Mouse (Mus musculus): Measurements from ENCODE around the gene Ccl17. TPM values are rescaled to one million over a fixed set of nuclear protein-coding genes. Genes with fewer than 3 reads are reported as not detected.
"Not testable (repeated sequence)": the region's sequence is repeated elsewhere in the genome, so short reads cannot be mapped to it uniquely, and the experiment has no call there.

The Ccl17 gene
- polyA plus RNA-seq, 1 experiment from 2014 or later: 0.57 TPM

DNA sequence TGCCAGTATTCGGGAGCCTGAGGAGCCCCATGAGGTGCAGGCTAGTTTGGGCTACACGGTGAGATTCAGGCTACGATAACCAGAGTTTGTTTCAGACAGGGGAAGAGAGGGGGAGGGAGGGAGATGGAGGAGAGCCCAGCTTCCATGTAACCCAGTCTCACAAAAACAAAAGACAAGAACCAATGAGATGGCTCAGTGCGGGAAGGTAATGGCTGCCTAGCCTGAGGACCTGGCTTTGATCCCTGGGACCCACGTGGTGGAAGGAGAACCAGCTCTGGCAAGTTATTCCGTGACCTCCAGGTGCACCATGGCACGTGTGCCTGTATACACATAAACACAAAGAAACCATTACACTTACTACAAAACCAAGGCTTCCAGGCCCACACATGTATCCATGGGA, 10.3 kb downstream of the Ccl17 start:
- ATAC-seq (ENCODE audit: low FRiP score, low TSS enrichment): no peak
- no peaks in the 10 kb centered on the region for H3K9me3 ChIP-seq (ENCODE audit: low read length)

DNA sequence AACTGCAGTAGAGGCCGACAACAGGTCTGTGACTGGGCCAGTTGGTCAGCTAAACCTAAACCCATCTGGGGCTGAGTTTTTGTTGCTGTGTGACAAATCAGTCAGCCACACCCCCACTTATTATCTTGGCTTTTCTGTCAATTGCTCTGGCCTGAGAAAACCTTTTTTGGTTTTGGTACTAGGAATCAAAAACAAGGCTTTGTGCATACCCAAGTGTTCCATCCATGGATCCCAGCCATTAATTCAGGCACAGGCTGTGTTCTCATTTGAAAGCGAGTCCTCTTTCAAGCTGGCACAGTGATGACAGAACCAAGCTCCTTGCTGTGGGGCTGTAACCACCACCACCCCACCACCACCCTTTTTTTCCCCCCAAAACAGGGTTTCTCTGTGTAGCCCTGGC, 11.1 kb downstream of the Ccl17 start:
- Histone ChIP-seq H3K4me1 (ENCODE audit: insufficient read depth, low read length) (peaks cover 5% of the 10 kb centered on the region; the same call in 1 of the 2 replicates), H3K4me2 (replicated peaks; ENCODE audit: low read depth, low read length) (no peak overlapping the region), H3K4me3 (ENCODE audit: low read length) (no peak overlapping the region), H3K9ac (replicated peaks; ENCODE audit: low read length) (no peak overlapping the region), H3K36me3 (ENCODE audit: insufficient read depth, low read length) (peaks cover 12% of the 10 kb centered on the region; the same call in 1 of the 2 replicates), H3K9me3 (ENCODE audit: low read length) (no peaks in the 10 kb centered on the region), H3K27ac (ENCODE audit: low read length) (no peak overlapping the region), H3K27me3 (ENCODE audit: insufficient read depth, low read length) (no peaks in the 10 kb centered on the region)
- ATAC-seq (ENCODE audit: low FRiP score, low TSS enrichment): no peak
- WGBS: 92% methylated on average over 2 of the region's 2 CpGs

More for the DNA sequence above, 10.3 kb downstream of the Ccl17 start:
- Histone ChIP-seq H3K4me1 (ENCODE audit: insufficient read depth, low read length) (peaks cover 5% of the 10 kb centered on the region; the same call in 1 of the 2 replicates), H3K4me2 (replicated peaks; ENCODE audit: low read depth, low read length) (no peak overlapping the region), H3K4me3 (ENCODE audit: low read length) (no peak overlapping the region), H3K36me3 (ENCODE audit: insufficient read depth, low read length) (peaks cover 6% of the 10 kb centered on the region; the same call in 1 of the 2 replicates), H3K27me3 (ENCODE audit: insufficient read depth, low read length) (no peaks in the 10 kb centered on the region), H3K27ac (ENCODE audit: low read length) (no peak overlapping the region), H3K9ac (replicated peaks; ENCODE audit: low read length) (no peak overlapping the region)
- 84% methylated on average over 7 of the region's 7 CpGs for WGBS

DNA sequence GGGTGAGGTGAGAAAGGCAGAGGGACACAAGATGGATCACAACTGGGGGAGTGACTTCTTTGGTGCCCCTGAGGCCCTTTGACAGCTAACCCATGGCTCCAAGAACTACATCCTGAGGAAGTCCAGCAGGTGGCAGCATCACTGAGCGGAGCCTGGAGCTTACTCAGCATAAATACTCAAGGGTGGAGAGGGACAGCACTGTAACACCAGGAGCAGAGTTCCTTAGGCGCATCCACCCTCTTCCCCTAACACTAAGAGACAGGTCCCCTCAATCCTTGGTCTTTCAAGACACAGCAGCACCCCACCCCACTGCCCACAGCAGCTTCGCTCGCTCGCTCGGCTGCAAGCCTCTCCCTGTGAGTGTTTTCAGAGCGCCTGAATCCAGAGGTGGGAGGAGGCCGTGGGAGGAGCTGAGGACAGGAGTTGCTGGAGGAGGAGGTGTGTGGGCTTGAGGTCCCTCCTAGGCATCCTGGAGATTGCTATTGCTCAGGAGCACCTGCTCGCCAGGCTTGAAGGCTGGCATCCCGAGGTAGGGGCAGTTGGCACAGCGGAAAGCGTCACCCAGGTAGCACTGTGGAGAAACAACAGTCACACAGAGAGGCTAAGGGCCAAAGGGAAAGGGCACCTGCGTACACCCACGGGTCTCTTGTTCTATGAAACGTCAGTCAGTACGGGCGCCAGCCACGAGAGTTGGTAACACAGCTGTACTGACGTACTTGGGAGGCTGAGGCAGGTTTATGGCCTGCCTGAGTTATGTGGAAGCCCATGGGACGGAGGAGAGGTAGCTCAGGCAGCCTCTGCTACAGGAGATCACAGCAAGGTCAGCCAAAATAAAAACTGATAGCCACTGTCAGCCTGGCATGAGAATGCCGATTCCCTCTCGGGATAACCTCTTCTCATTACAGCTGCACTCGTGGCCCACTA, 12.6 kb downstream of the Ccl17 start:
- Histone ChIP-seq H3K9me3 (ENCODE audit: low read length) (no peaks in the 10 kb centered on the region), H3K36me3 (ENCODE audit: insufficient read depth, low read length) (peaks cover 21% of the 10 kb centered on the region; the same call in 1 of the 2 replicates), H3K4me2 (replicated peaks; ENCODE audit: low read depth, low read length) (peak overlapping the region; percentile 30; the same call in 1 of the 2 replicates), H3K4me3 (ENCODE audit: low read length) (no peak overlapping the region), H3K27ac (ENCODE audit: low read length) (no peak overlapping the region), H3K4me1 (ENCODE audit: insufficient read depth, low read length) (peaks cover 5% of the 10 kb centered on the region; the same call in 1 of the 2 replicates), H3K9ac (replicated peaks; ENCODE audit: low read length) (0 out of 2 replicates have a peak overlapping the region, but pooled peaks have one; percentile 35), H3K27me3 (ENCODE audit: insufficient read depth, low read length) (no peaks in the 10 kb centered on the region)
- peak; percentile 86 for ATAC-seq (ENCODE audit: low FRiP score, low TSS enrichment)
- WGBS: 37% methylated on average over 23 of the region's 23 CpGs

DNA sequence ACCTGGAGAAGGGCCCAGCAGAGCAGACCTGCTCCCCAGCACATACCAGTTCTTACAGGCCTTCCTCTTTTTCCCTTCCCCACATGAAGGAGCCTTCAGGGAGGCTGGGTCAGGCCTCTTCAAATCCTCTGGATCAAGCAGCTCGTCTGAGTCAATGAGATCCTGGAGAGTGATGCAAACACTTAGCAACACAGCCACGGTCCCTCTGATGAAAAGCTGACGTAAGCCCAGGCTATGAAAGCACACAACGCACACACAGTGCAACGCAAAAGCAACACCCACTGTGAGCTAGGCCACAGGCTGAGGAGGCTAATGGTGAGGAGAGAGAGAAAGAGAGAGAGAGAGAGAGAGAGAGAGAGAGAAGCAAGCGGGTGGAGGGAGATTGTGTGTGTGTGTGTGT, 14.9 kb downstream of the Ccl17 start:
- H3K36me3 ChIP-seq (ENCODE audit: insufficient read depth, low read length): peaks cover 33% of the 10 kb centered on the region
- H3K27ac ChIP-seq (ENCODE audit: low read length): no peak overlapping the region
- no peak for ATAC-seq (ENCODE audit: low FRiP score, low TSS enrichment)
- H3K9me3 ChIP-seq (ENCODE audit: low read length): 0 out of 2 replicates have a peak, but pooled peaks cover 2% of the 10 kb centered on the region
- H3K4me3 ChIP-seq (ENCODE audit: low read length): no peak overlapping the region
- H3K9ac ChIP-seq (replicated peaks; ENCODE audit: low read length): no peak overlapping the region
- 91% methylated on average over 6 of the region's 6 CpGs for WGBS
- H3K4me1 ChIP-seq (ENCODE audit: insufficient read depth, low read length): peaks cover 5% of the 10 kb centered on the region; the same call in 1 of the 2 replicates
- no peak overlapping the region for H3K4me2 ChIP-seq (replicated peaks; ENCODE audit: low read depth, low read length)
- H3K27me3 ChIP-seq (ENCODE audit: insufficient read depth, low read length): no peaks in the 10 kb centered on the region

DNA sequence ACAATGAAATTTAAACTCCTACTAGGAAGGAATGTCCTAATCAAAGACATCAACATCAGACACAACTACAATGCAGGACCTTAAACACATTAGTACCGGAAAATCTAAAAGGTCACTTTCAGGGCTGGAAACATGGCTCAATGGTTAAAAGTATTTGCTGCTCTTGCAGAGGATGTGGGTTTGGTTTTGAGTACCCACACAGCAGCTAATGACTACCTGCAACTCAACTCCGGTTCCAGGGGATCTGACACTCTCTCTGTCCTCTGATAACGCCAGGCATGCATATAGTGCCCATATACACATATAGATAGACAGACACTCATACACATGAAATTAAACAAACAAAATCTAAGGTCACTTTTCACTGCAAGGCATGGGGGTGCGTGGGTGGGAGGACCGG, 16.0 kb downstream of the Ccl17 start:
- Histone ChIP-seq H3K36me3 (ENCODE audit: insufficient read depth, low read length) (peaks cover 40% of the 10 kb centered on the region), H3K4me3 (ENCODE audit: low read length) (no peak overlapping the region), H3K9me3 (ENCODE audit: low read length) (0 out of 2 replicates have a peak, but pooled peaks cover 2% of the 10 kb centered on the region), H3K4me2 (replicated peaks; ENCODE audit: low read depth, low read length) (no peak overlapping the region), H3K9ac (replicated peaks; ENCODE audit: low read length) (no peak overlapping the region), H3K27me3 (ENCODE audit: insufficient read depth, low read length) (no peaks in the 10 kb centered on the region), H3K27ac (ENCODE audit: low read length) (no peak overlapping the region), H3K4me1 (ENCODE audit: insufficient read depth, low read length) (peaks cover 5% of the 10 kb centered on the region; the same call in 1 of the 2 replicates)
- ATAC-seq (ENCODE audit: low FRiP score, low TSS enrichment): no peak
- WGBS: 94% methylated on average over 5 of the region's 5 CpGs

DNA sequence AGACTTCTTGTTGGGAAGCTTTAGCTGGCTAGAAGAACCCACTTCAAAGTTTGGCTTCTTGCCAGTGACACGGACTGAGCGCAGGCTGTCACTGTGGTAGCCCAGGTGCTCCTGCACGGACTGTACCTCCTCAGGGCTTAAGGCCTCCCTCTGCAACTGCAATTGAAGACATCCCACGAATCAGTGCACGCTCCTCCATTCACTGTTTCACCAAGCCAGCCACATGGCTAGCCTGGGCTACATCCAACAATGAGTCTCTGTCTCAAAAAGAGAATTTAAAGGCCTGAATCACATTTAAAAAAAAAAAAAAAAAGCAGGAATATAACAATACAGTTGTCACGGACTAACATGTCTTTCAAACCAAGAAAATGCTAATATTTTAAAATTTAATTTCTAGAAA, 18.0 kb downstream of the Ccl17 start:
- Histone ChIP-seq H3K36me3 (ENCODE audit: insufficient read depth, low read length) (peaks cover 48% of the 10 kb centered on the region), H3K4me2 (replicated peaks; ENCODE audit: low read depth, low read length) (no peak overlapping the region), H3K9me3 (ENCODE audit: low read length) (0 out of 2 replicates have a peak, but pooled peaks cover 2% of the 10 kb centered on the region), H3K4me1 (ENCODE audit: insufficient read depth, low read length) (0 out of 2 replicates have a peak, but pooled peaks cover under 1% of the 10 kb centered on the region), H3K4me3 (ENCODE audit: low read length) (no peak overlapping the region), H3K27ac (ENCODE audit: low read length) (no peak overlapping the region), H3K9ac (replicated peaks; ENCODE audit: low read length) (no peak overlapping the region), H3K27me3 (ENCODE audit: insufficient read depth, low read length) (no peaks in the 10 kb centered on the region)
- WGBS: 86% methylated on average over 6 of the region's 6 CpGs
- no peak for ATAC-seq (ENCODE audit: low FRiP score, low TSS enrichment)

DNA sequence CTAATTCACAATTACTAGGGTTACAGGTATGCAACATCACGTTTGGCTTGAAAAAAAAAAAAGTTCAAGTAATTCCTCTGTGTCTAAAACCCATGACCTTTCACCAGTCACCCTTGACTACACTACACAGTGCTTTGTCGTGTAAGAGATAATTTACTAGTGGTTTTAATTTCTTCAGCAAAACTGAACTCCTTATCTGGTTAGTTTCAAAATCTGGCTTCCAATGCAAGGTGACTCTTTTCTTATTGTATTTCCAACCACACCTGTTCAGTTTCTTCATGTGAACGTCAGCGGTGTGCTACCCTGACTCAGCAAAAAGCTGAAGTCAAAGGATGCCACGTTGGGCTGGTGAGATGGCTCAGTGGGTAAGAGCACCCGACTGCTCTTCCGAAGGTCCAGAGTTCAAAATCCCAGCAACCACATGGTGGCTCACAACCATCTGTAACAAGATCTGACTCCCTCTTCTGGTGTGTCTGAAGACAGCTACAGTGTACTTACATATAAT, 23.7 kb downstream of the Ccl17 start:
- peaks cover 22% of the 10 kb centered on the region for H3K36me3 ChIP-seq (ENCODE audit: insufficient read depth, low read length)
- not testable (repeated sequence) for H3K9ac ChIP-seq (replicated peaks; ENCODE audit: low read length); H3K4me3 ChIP-seq (ENCODE audit: low read length); H3K9me3 ChIP-seq (ENCODE audit: low read length); ATAC-seq (ENCODE audit: low FRiP score, low TSS enrichment); H3K4me2 ChIP-seq (replicated peaks; ENCODE audit: low read depth, low read length); H3K27me3 ChIP-seq (ENCODE audit: insufficient read depth, low read length); H3K27ac ChIP-seq (ENCODE audit: low read length)
- 49% methylated on average over 7 of the region's 7 CpGs for WGBS
- peaks cover 20% of the 10 kb centered on the region for H3K4me1 ChIP-seq (ENCODE audit: insufficient read depth, low read length)

DNA sequence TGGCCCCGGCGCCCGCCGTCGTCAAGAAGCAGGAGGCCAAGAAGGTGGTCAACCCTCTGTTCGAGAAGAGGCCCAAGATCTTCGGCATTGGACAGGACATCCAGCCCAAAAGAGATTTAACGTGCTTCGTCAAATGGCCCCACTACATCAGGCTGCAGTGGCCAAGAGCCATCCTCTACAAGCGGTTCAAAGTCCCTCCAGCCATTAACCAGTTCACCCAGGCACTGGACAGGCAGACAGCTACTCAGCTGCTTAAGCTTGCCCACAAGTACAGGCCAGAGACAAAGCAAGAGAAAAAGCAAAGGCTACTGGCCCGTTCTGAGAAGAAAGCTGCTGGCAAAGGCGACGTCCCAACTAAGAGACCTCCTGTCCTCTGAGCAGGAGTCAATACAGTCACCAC, 25.5 kb downstream of the Ccl17 start:
- not testable (repeated sequence) for ATAC-seq (ENCODE audit: low FRiP score, low TSS enrichment); H3K36me3 ChIP-seq (ENCODE audit: insufficient read depth, low read length); H3K27me3 ChIP-seq (ENCODE audit: insufficient read depth, low read length); H3K4me2 ChIP-seq (replicated peaks; ENCODE audit: low read depth, low read length); H3K4me3 ChIP-seq (ENCODE audit: low read length); H3K9me3 ChIP-seq (ENCODE audit: low read length); H3K27ac ChIP-seq (ENCODE audit: low read length); H3K9ac ChIP-seq (replicated peaks; ENCODE audit: low read length)
- H3K4me1 ChIP-seq (ENCODE audit: insufficient read depth, low read length): peaks cover 23% of the 10 kb centered on the region
- 92% methylated on average over 13 of the region's 13 CpGs for WGBS

DNA sequence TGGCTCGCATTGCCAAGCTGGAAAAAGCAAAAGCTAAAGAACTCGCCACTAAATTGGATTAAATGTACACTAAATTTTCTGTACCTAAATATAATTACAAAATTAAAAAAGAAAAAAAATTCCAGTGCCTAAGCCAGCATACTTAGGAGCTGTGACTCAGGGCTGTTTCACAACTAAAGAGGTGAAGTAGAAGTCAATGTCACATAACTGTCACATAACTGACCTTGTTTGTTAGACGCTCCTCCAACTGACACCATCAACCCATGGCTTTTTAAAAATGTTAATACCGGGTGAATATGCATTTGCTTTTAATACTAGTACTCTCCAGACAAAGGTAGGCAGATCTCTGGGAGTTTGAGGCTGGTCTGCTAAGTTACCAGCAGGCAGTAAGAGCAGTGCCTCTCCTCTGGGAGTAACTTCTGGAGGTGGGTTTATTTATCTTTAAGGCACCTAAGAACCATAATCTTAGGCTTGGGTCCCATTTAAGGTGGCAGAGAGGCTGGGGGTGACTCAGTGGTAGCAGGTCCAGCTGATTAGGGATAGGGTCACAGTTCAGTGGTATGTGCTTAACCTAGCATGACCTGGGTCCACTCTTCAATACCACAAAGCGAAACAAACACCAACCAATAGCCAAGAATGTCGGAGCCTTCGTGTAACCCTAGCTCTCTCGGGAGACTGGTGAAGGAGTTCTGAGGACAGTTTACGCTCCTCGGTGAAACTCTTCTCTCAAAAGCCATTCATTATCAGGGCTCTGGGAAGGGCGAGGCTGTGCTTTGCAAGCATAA, 26.4 kb downstream of the Ccl17 start:
- WGBS: 48% methylated on average over 11 of the region's 11 CpGs
- ATAC-seq (ENCODE audit: low FRiP score, low TSS enrichment): no peak

More for the DNA sequence above, 26.4 kb downstream of the Ccl17 start:
- H3K27me3 ChIP-seq (ENCODE audit: insufficient read depth, low read length): no peaks in the 10 kb centered on the region
- H3K9ac ChIP-seq (replicated peaks; ENCODE audit: low read length): peak overlapping the region; percentile 80
- no peak overlapping the region for H3K27ac ChIP-seq (ENCODE audit: low read length)
- peak overlapping the region; percentile 74 for H3K4me3 ChIP-seq (ENCODE audit: low read length)
- peaks cover 23% of the 10 kb centered on the region for H3K4me1 ChIP-seq (ENCODE audit: insufficient read depth, low read length)
- H3K36me3 ChIP-seq (ENCODE audit: insufficient read depth, low read length): peaks cover 3% of the 10 kb centered on the region
- no peaks in the 10 kb centered on the region for H3K9me3 ChIP-seq (ENCODE audit: low read length)
- H3K4me2 ChIP-seq (replicated peaks; ENCODE audit: low read depth, low read length): peak overlapping the region; percentile 93

Data from kidney, embryonic 16.5 days (tissue).